Mouse (Mus musculus): ENCODE measurements at regions not wholly inside any gene's neighbourhood (a gene's known extent, or its start where the extent isn't known, plus 50 kb on each side); places are given as distances from the start of the nearest gene placed in this dataset.

DNA sequence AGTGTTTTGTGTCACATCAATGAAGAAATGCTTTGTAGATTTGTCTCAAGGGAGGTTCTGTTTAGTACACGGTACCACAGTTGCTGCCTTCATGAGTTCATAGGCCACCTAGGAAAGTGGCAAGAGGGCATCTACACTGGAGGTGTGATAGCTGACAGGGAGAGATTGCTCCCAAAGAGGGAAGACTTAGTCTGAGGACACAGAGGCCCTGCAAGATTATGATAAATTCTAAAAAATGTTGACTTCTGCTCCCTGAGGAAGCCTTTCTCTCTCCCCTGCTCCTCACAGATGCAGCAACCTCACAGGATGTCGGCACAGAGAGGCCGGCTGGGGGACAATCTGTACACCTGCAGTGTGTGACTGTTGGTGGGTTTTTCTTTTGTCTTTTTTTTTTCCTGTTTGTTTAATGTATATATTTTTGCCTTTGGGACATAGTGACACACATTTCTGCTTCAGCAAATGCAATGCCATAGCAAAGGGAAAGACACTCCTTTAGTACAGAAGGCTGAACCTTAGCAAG is 133.5 kb upstream of the Lpp start:
- TF ChIP-seq CTCF (IDR thresholded peaks at IDR 0.05; ENCODE audit: low read depth) = no peak
- no peak for TF ChIP-seq EP300 (IDR thresholded peaks at IDR 0.05; ENCODE audit: low read depth)

Measured in heart, postnatal 0 days (tissue).